Mouse (Mus musculus) ovary, adult 18-20 months (tissue): ENCODE data around the gene Pygo2.
"Not testable (repeated sequence)": the region's sequence is repeated elsewhere in the genome, so short reads cannot be mapped to it uniquely, and the experiment has no call there.

ENCODE experiments used
- DNase-seq: peaks from one replicate; pipeline ENCODE4 v3.0.0; 2022; ENCODE audit warnings: low spot score, mixed read lengths

Gene Pygo2

DNA sequence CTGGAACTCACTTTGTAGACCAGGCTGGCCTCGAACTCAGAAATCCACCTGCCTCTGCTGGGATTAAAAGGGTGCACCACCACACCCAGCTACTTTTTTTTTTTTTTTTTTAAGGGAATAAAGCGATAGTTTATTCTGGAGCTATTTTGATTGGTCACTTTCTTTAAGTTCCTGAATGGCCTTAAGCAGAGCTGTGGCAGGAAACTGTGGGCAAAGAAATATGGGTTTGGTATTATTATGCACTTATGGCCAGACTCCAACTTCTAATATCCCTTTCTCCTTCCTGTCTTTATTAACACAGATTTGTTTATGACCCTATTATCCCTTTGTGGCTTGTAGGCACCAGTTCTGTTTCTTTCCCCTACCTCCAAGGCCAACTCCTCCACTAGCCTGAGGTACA, 9.6 kb upstream of the Pygo2 start:
- no peak for DNase-seq

DNA sequence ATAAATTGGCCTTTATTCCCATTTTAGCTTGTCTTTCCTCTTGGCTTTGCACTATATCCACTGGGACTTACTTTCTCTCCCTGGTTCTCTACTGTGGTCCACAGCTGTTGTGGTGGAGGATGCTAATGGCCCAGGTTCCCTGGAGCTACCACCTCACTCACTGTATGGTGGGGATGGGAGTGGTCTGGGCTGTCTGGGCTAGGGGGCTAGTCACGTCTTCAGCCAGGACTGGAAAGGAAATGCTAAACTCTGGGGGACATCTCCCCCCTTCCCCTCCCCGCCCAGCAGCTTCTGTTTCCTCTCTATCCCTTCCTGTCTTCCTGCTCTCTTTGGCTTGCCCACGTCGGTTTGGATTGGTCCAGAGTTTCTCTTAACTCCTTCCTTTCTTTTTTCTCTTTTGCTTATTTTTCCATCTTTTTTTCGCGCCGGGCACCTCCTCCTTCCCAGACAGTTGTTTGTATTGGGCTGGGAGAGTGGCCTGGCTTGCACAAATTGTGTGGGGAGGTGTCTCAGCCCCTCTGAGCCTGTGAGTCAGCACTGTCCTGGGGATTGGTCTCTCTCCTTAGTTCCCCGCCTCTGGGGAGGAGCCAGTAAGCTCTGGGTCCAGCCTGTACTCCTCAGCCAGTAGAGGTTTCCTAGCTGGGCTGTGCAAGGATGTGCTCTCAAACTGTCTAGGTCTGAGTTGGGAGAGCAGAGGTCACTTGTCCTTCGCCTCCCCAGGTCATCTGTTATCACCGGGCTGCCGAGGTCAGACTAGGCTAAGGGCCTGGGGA, 8.8 kb upstream of the Pygo2 start:
- peak; percentile 83 for DNase-seq

DNA sequence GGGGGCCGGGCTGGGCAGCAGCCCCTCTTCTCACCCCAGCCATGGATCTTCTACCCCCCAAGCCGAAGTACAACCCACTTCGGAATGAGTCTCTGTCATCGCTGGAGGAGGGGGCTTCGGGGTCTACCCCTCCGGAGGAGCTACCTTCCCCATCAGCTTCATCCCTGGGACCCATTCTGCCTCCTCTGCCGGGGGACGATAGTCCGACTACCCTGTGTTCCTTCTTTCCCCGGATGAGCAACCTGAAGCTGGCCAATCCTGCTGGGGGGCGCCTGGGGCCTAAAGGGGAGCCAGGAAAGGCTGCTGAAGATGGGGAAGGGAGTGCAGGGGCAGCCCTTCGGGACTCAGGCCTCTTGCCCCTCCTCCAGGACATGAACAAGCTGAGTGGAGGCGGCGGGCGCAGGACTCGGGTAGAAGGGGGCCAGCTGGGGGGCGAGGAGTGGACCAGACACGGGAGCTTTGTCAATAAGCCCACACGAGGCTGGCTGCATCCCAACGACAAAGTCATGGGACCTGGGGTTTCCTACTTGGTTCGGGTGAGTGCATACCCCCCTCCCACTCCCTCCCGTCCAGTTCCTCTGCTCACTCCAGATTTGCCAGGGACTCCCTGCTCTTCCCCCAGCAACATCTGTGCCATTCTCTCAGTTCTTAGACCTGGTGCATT, 8.1 kb upstream of the Pygo2 start:
- DNase-seq: no peak

DNA sequence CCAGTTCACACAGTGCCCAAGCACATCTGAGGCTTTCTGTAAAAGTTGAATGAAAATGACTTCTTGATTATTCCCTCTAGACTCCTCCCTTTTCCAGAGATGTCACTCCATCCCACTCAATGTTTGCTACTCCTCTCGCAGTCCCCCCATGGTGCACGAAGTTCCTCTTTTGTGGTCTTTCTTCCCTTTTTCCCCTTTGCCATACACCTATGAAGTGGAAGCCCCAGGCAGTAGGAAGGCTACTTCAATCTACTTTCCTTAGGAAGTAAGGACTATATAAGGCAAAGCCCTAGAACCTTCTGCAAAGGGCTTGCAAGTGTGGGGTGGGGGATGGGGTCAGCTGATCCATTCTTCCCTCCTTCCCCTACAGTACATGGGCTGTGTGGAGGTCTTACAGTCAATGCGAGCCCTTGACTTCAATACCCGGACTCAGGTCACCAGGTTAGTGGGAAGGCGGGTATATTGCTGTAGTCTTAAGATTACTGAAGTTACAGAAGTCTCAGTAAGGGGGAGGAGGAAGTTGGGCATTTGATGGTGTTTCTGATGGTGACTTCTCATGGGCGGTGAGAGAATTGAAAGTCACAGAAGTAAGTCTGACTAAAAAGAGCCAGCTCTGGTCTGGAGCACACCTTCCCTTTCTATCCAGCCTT, 7.3 kb upstream of the Pygo2 start:
- DNase-seq: no peak

DNA sequence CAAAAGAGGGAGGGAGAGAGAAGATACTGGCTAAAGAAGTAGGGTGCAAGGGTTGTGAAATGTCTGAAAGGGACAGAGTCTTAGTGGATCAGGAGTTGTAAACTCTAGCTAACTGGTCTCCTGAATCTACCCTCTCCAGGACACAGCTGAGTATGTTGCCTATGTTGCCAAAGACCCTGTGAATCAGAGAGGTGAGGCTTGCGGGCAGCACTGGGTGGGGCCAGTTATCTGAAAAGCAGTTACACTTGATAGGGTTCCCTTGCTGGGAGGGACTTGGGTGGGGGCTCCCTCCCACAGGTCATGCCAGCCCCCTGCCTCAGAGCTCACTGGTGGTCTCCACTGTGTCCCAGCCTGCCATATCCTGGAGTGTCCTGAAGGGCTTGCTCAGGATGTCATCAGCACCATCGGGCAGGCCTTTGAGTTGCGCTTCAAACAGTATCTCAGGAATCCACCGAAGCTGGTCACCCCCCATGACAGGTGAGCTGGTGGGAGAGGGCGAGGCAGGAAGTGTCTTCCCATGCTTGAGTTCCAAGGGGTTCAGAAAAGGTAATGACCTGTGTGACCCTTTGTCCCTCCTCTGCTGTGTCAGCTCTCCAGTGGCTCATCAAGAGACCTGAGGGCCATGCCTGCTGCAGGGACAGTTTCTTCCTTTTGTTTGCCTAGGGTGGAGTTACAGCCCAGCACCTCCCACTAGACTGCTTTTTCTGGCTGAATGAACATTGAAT, 5.4 kb upstream of the Pygo2 start:
- no peak for DNase-seq

DNA sequence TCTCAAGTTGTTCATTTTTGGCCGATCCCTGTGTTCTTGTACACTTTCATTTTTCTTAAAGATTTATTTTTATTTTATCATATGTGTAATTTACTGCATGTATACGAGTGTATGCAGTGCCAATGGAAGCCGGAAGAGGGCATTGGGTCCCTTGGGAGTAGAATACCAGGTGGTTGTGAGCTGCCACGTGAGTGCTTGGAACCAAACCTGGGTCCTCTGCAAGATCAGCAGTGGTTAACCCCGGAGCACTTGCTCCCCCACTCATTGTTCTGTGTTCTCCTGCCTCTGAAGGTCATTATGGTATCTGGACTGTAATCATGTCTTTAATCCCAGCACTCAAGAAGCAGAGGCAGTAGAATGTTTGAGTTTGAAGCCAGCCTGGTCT, 4.9 kb upstream of the Pygo2 start:
- no peak for DNase-seq

DNA sequence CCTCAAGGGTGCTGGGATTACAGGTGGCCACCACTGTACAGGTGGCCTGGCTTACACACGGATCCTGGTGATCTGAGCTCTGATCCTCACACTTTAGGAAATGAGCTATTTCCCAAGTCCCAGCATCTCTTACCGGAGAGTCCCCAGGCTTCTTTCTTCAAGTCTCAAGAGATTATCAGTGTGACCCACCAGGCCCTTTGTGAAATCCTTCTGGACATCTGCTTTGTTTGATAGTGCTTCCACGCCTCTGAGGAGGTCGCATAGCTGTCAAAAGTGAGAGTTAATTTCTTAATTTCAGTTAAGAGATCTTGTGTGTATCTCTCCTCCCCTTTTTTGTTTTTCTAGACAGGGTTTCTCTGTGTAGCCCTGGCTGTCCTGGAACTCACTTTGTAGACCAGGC, 4.1 kb upstream of the Pygo2 start:
- no peak for DNase-seq

DNA sequence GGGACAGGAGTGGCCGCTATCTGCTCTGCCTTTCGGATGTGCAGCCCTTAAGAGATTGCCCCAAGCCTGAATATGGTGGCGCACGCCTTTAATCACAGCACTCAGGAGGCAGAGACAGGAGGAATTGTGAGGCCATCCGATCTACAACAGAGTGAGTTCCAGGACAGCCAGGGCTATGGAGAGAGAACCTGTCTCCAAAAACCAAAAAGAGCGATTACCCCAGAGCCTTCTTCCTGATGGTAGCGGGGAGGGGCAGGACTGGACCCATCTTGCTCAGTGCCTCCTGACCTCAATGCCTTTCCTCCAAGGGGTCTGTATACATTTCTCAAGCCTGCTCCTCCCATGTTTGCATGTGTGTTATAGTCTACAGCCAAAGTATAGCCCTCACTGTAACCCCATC, 993 bp upstream of the Pygo2 start:
- DNase-seq: not testable (repeated sequence)

DNA sequence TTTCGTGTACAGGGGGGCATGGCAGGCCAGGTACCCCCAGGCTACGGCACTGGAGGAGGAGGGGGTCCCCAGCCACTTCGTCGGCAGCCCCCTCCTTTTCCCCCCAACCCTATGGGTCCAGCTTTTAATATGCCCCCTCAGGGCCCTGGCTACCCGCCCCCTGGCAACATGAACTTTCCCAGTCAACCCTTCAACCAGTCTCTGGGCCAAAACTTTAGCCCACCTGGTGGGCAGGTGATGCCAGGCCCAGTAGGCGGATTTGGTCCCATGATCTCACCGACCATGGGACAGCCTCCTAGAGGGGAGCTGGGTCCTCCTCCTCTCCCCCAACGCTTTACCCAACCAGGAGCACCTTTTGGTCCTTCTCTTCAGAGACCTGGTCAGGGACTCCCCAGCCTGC, 2.6 kb downstream of the Pygo2 start:
- DNase-seq: no peak

DNA sequence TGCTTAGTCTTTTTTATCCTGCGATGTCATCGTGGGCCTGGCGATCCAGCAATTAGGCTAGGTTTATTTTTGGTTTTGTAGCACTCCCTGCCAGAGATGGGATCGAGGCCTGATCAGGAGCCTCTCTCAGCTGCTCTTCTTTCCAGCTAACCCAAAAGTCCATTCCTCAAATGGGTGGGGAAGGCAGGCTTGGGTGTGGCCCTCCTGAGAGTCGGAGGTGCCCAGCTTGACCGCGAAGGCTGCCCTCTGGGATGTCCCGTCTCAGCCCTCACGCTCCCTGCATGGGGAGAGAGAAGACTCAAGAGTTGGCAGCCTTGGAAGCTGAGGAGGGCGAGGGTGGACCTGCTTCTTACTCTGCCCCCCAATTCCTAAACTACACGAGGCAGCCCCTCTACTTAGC, 4.5 kb downstream of the Pygo2 start:
- no peak for DNase-seq

DNA sequence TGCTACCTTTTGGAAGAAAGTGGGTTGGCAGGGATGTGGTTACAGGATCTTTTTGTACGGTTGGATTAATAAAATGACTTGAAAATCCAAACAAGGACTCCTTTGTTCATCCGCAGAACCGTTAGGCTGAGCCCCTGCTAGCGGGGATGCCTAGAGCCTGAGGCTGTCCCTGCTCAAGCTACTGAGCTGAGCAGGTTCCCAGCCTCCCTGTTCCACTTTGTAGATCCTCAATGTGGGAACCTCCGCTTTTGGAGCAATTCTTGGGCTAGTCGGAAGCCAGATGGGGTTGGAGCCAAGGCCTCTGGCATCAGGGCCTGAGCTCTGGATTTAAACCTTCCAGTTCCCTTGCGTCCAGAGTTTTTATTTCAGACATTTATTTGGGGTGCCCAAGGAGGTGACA, 5.0 kb downstream of the Pygo2 start:
- no peak for DNase-seq

DNA sequence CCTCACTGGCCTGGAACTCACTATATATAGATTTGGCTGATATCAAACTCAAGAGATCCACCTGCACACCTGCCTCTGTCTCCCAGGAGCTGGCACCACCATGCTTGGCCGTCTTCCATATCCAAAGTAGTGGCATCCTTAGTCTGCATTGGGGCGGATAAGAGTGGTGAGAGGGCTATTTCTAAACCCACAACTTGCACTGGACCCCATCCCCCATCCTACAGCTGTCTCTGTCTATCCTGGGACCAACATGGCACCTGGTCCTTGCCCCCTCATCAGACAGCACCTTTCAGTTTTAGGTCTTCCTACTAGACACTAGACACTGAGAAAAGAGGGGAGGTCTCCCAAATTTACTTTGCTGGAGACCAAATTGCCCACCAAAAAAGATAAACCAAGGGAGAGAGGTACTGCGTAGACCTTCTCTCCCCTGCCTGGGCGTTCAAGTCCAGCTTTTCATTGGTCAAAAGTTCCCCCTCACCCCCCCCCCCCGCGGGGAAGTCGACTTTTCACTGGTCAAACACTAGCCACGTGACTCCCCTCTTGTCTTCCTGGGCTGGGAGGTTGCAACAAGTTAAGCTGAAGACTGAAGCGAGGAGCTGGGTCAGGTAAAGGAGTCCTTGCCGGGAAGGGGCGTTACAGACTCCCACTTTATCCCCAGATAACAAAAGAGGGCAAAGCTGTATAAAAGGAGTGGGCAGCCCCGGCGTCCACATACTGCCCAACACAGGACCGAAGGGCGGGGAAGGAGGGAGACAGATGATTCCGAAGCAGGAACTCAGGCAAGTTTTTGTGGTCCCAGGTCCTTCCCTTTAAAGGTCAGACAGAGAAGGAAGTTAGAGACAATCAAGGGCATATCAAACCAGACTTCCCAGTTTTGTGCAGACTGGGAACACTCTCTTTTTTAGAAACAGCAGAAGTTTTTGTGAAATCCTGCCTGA, 6.4 kb downstream of the Pygo2 start, which contains the start of gene Pbxip1:
Gene Pbxip1, plus strand, starts transcription at position 531 of the 938 bp plus-strand sequence.
- DNase-seq: peak; percentile 65

DNA sequence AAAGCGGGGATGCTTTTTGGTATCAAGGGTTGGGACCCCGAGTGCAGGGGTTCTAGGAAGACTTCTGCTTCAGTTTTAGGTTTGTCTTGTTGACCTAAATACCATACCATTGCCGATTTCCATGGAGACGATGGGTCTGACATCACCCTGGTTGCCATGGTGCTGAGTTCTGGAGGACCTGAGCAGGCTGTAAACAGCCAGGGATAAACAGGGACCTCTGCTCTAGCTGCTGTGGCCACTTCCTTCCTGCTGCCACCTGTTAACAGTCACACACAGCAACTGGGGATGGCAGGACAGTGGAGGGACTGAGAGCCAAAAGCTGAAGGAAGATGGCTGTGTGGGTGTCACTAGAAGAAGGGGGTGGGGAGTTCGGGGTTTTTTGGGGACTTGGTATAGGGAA, 7.3 kb downstream of the Pygo2 start:
- DNase-seq: no peak

DNA sequence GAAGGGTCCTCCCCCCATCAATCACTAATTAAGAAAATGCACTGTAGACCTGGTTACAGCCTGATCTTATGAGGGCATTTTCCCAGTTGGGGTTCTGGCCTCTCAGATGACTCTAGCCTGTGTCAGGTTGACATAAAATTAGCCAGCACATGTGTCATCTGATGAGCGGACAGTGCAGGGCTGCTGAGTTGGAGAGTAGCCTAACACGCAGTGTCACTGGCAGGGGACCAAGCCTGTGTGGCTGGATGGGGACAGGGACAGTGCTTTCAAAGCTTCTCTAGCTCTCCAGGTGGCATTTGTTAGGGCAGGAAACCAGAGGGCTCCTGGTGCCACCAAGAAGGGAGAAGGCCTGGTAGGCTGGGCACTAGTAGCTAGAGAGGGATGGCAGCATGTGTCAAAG, 10.7 kb downstream of the Pygo2 start:
- no peak for DNase-seq

DNA sequence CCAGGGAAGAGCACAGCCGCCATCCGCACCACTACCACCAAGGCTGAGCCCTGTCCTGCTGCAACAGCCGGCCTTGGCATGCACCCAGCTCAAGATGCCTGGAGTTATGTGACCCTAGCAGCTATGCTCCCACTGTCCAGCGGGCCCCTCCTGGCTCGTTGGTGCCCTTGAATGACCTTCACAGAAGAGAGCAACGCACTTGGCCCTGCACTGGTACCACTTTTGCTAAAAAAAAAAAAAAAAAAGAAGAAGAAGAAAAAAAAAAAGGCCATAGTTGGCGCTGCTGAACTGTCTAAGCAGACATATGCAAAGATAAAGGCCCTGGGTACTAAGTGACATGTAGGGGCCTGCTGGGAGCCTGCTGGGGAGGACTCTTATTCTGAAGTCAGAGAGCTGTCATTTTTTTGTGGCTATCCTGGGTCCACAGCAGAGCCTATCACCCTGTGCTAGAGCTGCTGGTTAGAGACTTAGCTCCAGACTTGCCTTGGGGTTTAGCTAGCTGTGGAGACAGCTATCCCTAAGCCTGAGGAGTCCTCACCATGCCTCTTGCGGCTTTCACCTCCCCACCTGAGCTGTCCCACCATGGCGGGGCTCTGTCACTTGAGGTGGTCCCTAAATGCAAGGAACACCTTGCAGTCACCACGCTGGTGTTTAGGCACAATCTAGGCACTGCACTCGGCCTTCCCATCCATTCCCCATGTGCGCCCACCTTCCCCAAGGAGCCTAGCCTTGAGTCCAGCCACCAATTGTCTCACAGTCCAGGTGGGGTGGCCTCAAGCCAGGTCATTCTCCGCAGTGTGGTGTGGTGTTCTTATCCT, 18.9 kb downstream of the Pygo2 start:
- DNase-seq: peak; percentile 67

DNA sequence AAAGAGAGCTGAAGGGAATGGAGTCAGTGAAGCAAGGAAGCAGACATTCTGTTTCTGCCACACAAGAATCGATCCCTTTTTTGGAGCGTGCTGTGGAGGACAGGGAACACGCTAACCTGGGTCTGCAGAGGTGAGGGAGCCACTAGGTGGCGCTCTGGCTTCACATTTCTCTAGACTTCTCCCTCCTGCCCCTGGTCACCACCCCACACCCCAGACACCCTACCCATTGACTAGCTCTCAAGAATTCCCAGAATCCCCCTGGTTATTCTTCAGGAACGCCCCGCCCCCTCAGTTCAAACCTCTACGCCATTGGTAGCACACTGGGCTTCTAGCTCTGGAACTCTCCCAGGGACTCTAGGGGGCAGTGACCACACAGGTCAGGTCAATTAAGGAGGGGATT, 19.5 kb downstream of the Pygo2 start:
- DNase-seq: no peak

DNA sequence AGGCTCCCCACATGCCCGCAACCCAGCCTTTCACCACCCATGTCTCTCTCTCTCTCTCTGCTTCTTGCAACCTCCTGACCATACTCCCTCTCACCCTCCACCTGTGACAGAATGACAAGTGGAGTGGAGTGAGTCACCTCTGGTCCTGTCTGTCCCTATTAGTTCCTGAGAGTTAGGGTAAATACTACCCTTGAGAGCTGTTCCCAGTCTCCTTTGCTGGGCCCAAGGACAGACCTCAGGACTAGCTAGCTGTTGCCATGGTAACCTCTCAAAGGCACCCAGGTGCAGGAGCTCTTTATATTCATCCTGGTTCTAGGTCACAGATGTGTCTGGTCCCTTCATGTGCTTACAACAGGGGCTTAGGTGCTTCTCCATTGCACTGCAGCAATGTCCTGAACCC, 21.9 kb downstream of the Pygo2 start:
- DNase-seq: no peak

DNA sequence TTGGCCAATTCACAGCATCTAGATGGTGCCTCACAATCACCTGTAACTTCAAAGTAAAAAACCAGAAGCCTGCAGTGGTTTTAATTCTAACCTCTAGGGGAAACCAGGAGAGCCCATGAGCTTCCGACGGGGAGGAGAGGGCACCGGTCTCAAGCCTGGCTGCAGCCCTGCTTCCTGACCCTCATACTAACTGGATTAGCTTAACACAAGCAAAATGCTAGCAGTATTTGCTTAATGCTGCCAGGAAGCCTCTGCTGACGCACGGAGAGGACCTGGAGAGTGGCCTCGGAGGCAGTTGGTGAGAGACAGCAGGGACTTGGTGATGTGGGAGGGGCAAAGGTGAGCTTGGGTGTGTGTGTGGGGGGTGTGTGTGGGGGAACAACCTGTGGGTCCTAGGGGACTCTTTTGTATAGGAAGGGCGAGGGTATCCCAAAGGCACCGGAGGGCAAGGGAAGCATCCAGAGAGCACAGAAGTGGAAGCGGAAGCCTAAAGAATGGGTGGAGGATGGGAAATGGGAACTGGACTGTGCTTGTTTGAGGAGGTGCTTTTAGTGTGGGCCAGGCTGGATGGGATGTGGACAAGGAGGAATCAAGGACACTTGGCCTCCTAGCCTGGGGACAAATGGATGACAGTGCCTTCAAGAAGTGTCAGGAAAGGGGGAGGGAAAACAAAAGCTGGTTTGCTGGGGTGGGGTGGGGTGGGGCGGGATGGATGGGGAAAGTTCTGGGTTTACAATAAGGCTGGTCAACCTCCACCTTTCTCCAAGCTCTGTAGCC, 24.6 kb downstream of the Pygo2 start, which contains the start of gene Pmvk:
Gene Pmvk, plus strand, starts transcription at position 141 of the 777 bp plus-strand sequence.
- no peak for DNase-seq

DNA sequence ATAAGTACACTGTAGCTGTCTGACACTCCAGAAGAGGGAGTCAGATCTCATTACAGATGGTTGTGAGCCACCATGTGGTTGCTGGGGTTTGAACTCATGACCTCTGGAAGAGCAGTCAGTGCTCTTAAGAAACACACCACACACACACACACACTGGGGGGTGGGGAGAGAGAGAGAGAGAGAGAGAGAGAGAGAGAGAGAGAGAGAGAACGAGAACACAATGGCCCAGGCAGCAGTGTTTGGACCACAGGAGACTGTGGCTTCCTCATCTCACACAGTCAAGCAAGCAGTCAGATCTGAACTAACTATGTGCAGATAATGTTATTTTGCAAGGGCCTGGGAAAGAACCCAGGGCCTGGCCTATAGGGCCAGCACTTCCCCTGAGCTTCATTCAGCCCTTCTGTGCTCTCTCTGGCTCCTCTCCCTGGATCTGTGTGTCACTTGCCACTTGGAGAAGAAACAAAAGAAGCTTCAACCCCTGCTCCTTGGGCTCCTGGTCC, 25.8 kb downstream of the Pygo2 start:
- DNase-seq: no peak
